Mouse (Mus musculus): Measurements from ENCODE around the gene Zmym4. TPM values are rescaled to one million over a fixed set of nuclear protein-coding genes. Genes with fewer than 3 reads are reported as not detected.
"Not testable (repeated sequence)": the region's sequence is repeated elsewhere in the genome, so short reads cannot be mapped to it uniquely, and the experiment has no call there.

The Zmym4 gene
- polyA plus RNA-seq (2015; fragmentation: Nextera tagmentation; extraction: Ambion mirVana), result 31.0 and 37.5 TPM in 2 replicates

- Histone ChIP-seq H3K4me3 (replicated peaks) (peak within 1 kb of the TSS; percentile 88), H3K27ac (peak within 1 kb of the TSS; percentile 99), H3K36me3 (no peaks in the 10 kb centered on the region), H3K9ac (replicated peaks) (peak within 1 kb of the TSS; percentile 94), H3K9me3 (no peaks in the 10 kb centered on the region), H3K27me3 (peaks cover 5% of the 10 kb centered on the region; the same call in 1 of the 2 replicates), H3K4me2 (replicated peaks) (peak within 1 kb of the TSS; percentile 67), H3K4me1 (replicated peaks) (peaks cover 13% of the 10 kb centered on the region)
- ATAC-seq, result peak; percentile 99
- WGBS, result 6% methylated on average over 49 of the region's 54 CpGs
Measured at GRCm38 (mm10) chr4:126967864-126968821, at the start of gene Zmym4. Gene Zmym4, minus strand, starts transcription at chr4:126968135.

GRCm38 (mm10) chr4:127016366-127016765 is 48.4 kb upstream of the Zmym4 start:
- H3K4me1 ChIP-seq (replicated peaks), result peaks cover 8% of the 10 kb centered on the region
- H3K36me3 ChIP-seq, result no peaks in the 10 kb centered on the region
- no peaks in the 10 kb centered on the region for H3K9me3 ChIP-seq
- H3K4me3 ChIP-seq (replicated peaks), result no peak overlapping the region
- no peak overlapping the region for H3K9ac ChIP-seq (replicated peaks)
- H3K27me3 ChIP-seq, result no peaks in the 10 kb centered on the region
- no peak for ATAC-seq
- H3K27ac ChIP-seq, result no peak overlapping the region
- no peak overlapping the region for H3K4me2 ChIP-seq (replicated peaks)
- WGBS, result 81% methylated on average over 4 of the region's 4 CpGs

GRCm38 (mm10) chr4:127015294-127015993 is 47.5 kb upstream of the Zmym4 start:
- not testable (repeated sequence) for H3K36me3 ChIP-seq; H3K9me3 ChIP-seq; H3K9ac ChIP-seq (replicated peaks); H3K27me3 ChIP-seq; H3K4me1 ChIP-seq (replicated peaks)
- H3K4me3 ChIP-seq (replicated peaks), result peak overlapping the region; percentile 29
- WGBS, result 13% methylated on average over 14 of the region's 26 CpGs
- H3K4me2 ChIP-seq (replicated peaks), result peak overlapping the region; percentile 42
- peak; percentile 96 for ATAC-seq
- H3K27ac ChIP-seq, result peak overlapping the region; percentile 68; the same call in 1 of the 2 replicates

- H3K27me3 ChIP-seq, result no peaks in the 10 kb centered on the region
- H3K4me2 ChIP-seq (replicated peaks), result peak overlapping the region; percentile 56
- peak overlapping the region; percentile 33 for H3K4me3 ChIP-seq (replicated peaks)
- 11% methylated on average over 25 of the region's 25 CpGs for WGBS
- H3K36me3 ChIP-seq, result no peaks in the 10 kb centered on the region
- H3K4me1 ChIP-seq (replicated peaks), result peaks cover 31% of the 10 kb centered on the region
- peak overlapping the region; percentile 56 for H3K9ac ChIP-seq (replicated peaks)
- no peaks in the 10 kb centered on the region for H3K9me3 ChIP-seq
- H3K27ac ChIP-seq, result peak overlapping the region; percentile 85
- ATAC-seq, result peak; percentile 89
Measured at GRCm38 (mm10) chr4:127005113-127005936, 37.4 kb upstream of the Zmym4 start.

GRCm38 (mm10) chr4:127004384-127004783 is 36.4 kb upstream of the Zmym4 start:
- no peaks in the 10 kb centered on the region for H3K27me3 ChIP-seq
- H3K27ac ChIP-seq, result peak overlapping the region; percentile 85
- no peaks in the 10 kb centered on the region for H3K9me3 ChIP-seq
- 84% methylated on average over 3 of the region's 3 CpGs for WGBS
- H3K4me3 ChIP-seq (replicated peaks), result no peak overlapping the region
- ATAC-seq, result no peak
- H3K36me3 ChIP-seq, result no peaks in the 10 kb centered on the region
- H3K9ac ChIP-seq (replicated peaks), result peak overlapping the region; percentile 56; the same call in 1 of the 2 replicates
- H3K4me2 ChIP-seq (replicated peaks), result peak overlapping the region; percentile 56; the same call in 1 of the 2 replicates
- peaks cover 35% of the 10 kb centered on the region for H3K4me1 ChIP-seq (replicated peaks)

- peak overlapping the region; percentile 67 for H3K27ac ChIP-seq
- ATAC-seq, result peak; percentile 68
- peak overlapping the region; percentile 25; the same call in 1 of the 2 replicates for H3K4me2 ChIP-seq (replicated peaks)
Measured at GRCm38 (mm10) chr4:127000601-127001105, 32.7 kb upstream of the Zmym4 start.

GRCm38 (mm10) chr4:126999372-126999771 is 31.4 kb upstream of the Zmym4 start:
- not testable (repeated sequence) for H3K9ac ChIP-seq (replicated peaks); H3K9me3 ChIP-seq; H3K27ac ChIP-seq; H3K27me3 ChIP-seq; H3K4me2 ChIP-seq (replicated peaks); H3K4me3 ChIP-seq (replicated peaks); ATAC-seq; H3K36me3 ChIP-seq
- H3K4me1 ChIP-seq (replicated peaks), result peaks cover 17% of the 10 kb centered on the region
- WGBS, result 97% methylated on average over 16 of the region's 16 CpGs

More at GRCm38 (mm10) chr4:127000601-127001105, 32.7 kb upstream of the Zmym4 start:
- peaks cover 30% of the 10 kb centered on the region for H3K4me1 ChIP-seq (replicated peaks)
- H3K27me3 ChIP-seq, result no peaks in the 10 kb centered on the region
- 31% methylated on average over 8 of the region's 8 CpGs for WGBS
- H3K4me3 ChIP-seq (replicated peaks), result no peak overlapping the region
- H3K9ac ChIP-seq (replicated peaks), result no peak overlapping the region
- H3K9me3 ChIP-seq, result no peaks in the 10 kb centered on the region
- H3K36me3 ChIP-seq, result no peaks in the 10 kb centered on the region

- 67% methylated on average over 5 of the region's 5 CpGs for WGBS
- no peak for ATAC-seq
- no peak overlapping the region for H3K27ac ChIP-seq
- no peaks in the 10 kb centered on the region for H3K4me1 ChIP-seq (replicated peaks)
- H3K9me3 ChIP-seq, result no peaks in the 10 kb centered on the region
- H3K27me3 ChIP-seq, result no peaks in the 10 kb centered on the region
- no peak overlapping the region for H3K9ac ChIP-seq (replicated peaks)
- no peaks in the 10 kb centered on the region for H3K36me3 ChIP-seq
- no peak overlapping the region for H3K4me3 ChIP-seq (replicated peaks)
- H3K4me2 ChIP-seq (replicated peaks), result no peak overlapping the region
Measured at GRCm38 (mm10) chr4:126992356-126992755, 24.4 kb upstream of the Zmym4 start.

- Histone ChIP-seq H3K27me3 (no peaks in the 10 kb centered on the region), H3K4me3 (replicated peaks) (no peak overlapping the region), H3K4me2 (replicated peaks) (no peak overlapping the region), H3K27ac (no peak overlapping the region), H3K9ac (replicated peaks) (no peak overlapping the region), H3K9me3 (no peaks in the 10 kb centered on the region), H3K4me1 (replicated peaks) (no peaks in the 10 kb centered on the region), H3K36me3 (no peaks in the 10 kb centered on the region)
- no peak for ATAC-seq
Measured at GRCm38 (mm10) chr4:126990553-126990952, 22.6 kb upstream of the Zmym4 start.

GRCm38 (mm10) chr4:126988503-126988902 is 20.6 kb upstream of the Zmym4 start:
- no peak overlapping the region for H3K4me2 ChIP-seq (replicated peaks)
- no peaks in the 10 kb centered on the region for H3K36me3 ChIP-seq
- no peaks in the 10 kb centered on the region for H3K9me3 ChIP-seq
- no peaks in the 10 kb centered on the region for H3K27me3 ChIP-seq
- H3K4me1 ChIP-seq (replicated peaks), result no peaks in the 10 kb centered on the region
- 77% methylated on average over 4 of the region's 4 CpGs for WGBS
- no peak overlapping the region for H3K4me3 ChIP-seq (replicated peaks)
- no peak overlapping the region for H3K9ac ChIP-seq (replicated peaks)
- no peak for ATAC-seq
- no peak overlapping the region for H3K27ac ChIP-seq

GRCm38 (mm10) chr4:126986768-126987167 is 18.8 kb upstream of the Zmym4 start:
- 79% methylated on average over 5 of the region's 5 CpGs for WGBS
- Histone ChIP-seq H3K36me3 (no peaks in the 10 kb centered on the region), H3K4me2 (replicated peaks) (no peak overlapping the region), H3K9ac (replicated peaks) (no peak overlapping the region), H3K4me1 (replicated peaks) (no peaks in the 10 kb centered on the region), H3K27me3 (no peaks in the 10 kb centered on the region), H3K4me3 (replicated peaks) (no peak overlapping the region), H3K27ac (no peak overlapping the region), H3K9me3 (no peaks in the 10 kb centered on the region)
- ATAC-seq, result no peak
